Mouse (Mus musculus): ENCODE measurements around the gene Ebf1. TPM values are rescaled to one million over a fixed set of nuclear protein-coding genes. Genes with fewer than 3 reads are reported as not detected.

Gene Ebf1
- total and polyA plus RNA-seq, 3 experiments, result 0.04 TPM; not detected in 2

DNA sequence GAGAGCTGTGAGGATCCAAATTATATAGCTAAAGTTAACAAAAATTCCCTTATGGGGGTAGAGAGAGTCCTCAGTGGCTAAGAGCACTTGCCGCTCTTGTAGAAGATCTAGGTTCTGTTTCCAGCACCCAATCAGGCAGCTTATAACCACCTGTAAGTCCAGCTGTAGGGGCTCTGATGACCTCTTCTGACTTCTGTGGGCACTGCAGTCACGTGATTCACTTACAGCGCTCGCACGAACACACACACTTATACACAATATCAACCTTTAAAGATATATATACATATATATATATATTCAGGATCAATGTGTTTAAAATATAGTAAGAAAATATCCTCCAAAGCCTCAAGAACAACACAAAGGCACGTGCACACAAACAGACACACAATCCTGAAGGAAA, 24.1 kb upstream of the Ebf1 start:
- Histone ChIP-seq H3K4me3 (ENCODE audit: control insufficient read depth in 1 of 2, insufficient read depth in 1 of 2, low read depth in 2 of 2, low read length in 2 of 2) (no peak overlapping the region), H3K36me3 (ENCODE audit: control insufficient read depth in 1 of 2, insufficient read depth in 2 of 2, low read length in 2 of 2) (no peaks in the 10 kb centered on the region), H3K4me1 (ENCODE audit: control insufficient read depth in 1 of 2, insufficient read depth in 2 of 2, low read length in 2 of 2) (no peaks in the 10 kb centered on the region), H3K9ac (ENCODE audit: control insufficient read depth, low read depth, low read length, poor library complexity, severe bottlenecking) (no peak overlapping the region), H3K27ac (ENCODE audit: control insufficient read depth, low read depth, low read length) (no peak overlapping the region), H3K9me3 (replicated peaks; ENCODE audit: insufficient read depth, low read length) (no peaks in the 10 kb centered on the region), H3K79me2 (ENCODE audit: control insufficient read depth, insufficient read depth, low read length, poor library complexity) (no peaks in the 10 kb centered on the region), H3K27me3 (ENCODE audit: control insufficient read depth in 1 of 2, insufficient read depth in 2 of 2, low read length in 2 of 2) (peaks cover 7 to 8% of the 10 kb centered on the region in 2 experiments)
- peak in 2 of 3 experiments; percentile 43 to 48; a peak in 4 of 6 replicates for TF ChIP-seq CTCF (IDR thresholded peaks at IDR 0.05 in 2 of 3, conservative IDR thresholded peaks at IDR 0.05 in 1 of 3; ENCODE audit: control insufficient read depth in 1 of 3, insufficient read depth in 1 of 3, low read depth in 2 of 3, low read length in 3 of 3, poor library complexity in 1 of 3, severe bottlenecking in 1 of 3)
- no peak for TF ChIP-seq ZMIZ1 (IDR thresholded peaks at IDR 0.05; ENCODE audit: low read depth, low read length)
- peak; percentile 53; the same call in 1 of the 2 replicates for TF ChIP-seq MAX (IDR thresholded peaks at IDR 0.05; ENCODE audit: low read length)
- TF ChIP-seq RAD21 (IDR thresholded peaks at IDR 0.05; ENCODE audit: low read depth, low read length), result peak; percentile 53
- TF ChIP-seq NRF1 (IDR thresholded peaks at IDR 0.05; ENCODE audit: insufficient read depth, low read depth, low read length, poor library complexity, severe bottlenecking), result no peak
- peak; percentile 79; the same call in 1 of the 2 replicates for TF ChIP-seq BHLHE40 (IDR thresholded peaks at IDR 0.05; ENCODE audit: borderline replicate concordance, low read depth, low read length)
- TF ChIP-seq USF2 (IDR thresholded peaks at IDR 0.05; ENCODE audit: borderline replicate concordance in 1 of 2, insufficient read depth in 1 of 2, low read depth in 1 of 2, low read length in 2 of 2), result peak; percentile 22 to 70; a peak in 2 of 4 replicates
- peak; percentile 91 for TF ChIP-seq USF1 (IDR thresholded peaks at IDR 0.05; ENCODE audit: low read depth, low read length)
- TF ChIP-seq POLR2AphosphoS2 (IDR thresholded peaks at IDR 0.05; ENCODE audit: low read length), result no peak
- no peak for TF ChIP-seq SIN3A (IDR thresholded peaks at IDR 0.05; ENCODE audit: low read length)
- peak; percentile 47 for TF ChIP-seq SMC3 (IDR thresholded peaks at IDR 0.05; ENCODE audit: low read depth, low read length)
- DNase-seq (ENCODE audit: low read depth, low spot score), result peak; percentile 59

DNA sequence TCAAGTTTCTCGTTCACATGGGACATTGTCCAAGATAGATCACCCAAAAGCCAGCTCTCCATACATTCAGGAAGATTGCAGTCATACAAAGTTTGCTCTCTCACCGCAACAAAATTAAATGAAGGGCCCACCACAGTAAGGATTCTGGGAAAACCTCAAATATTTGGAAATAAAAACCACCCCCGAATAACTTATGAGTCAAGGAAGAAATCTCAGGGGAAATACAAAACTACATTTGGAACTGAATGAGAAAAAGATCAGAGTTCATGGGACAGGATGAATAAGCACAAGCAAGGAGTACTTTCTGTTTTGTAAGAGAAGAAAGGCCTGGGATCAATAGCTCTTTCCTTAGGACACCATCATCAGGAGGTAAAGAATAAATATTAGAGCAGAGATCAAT, 22.3 kb upstream of the Ebf1 start:
- no peak for DNase-seq (ENCODE audit: low read depth, low spot score)
- H3K4me1 ChIP-seq (ENCODE audit: control insufficient read depth in 1 of 2, insufficient read depth in 2 of 2, low read length in 2 of 2), result no peaks in the 10 kb centered on the region
- no peak overlapping the region for H3K27ac ChIP-seq (ENCODE audit: control insufficient read depth, low read depth, low read length)
- no peaks in the 10 kb centered on the region for H3K9me3 ChIP-seq (replicated peaks; ENCODE audit: insufficient read depth, low read length)
- no peak overlapping the region for H3K9ac ChIP-seq (ENCODE audit: control insufficient read depth, low read depth, low read length, poor library complexity, severe bottlenecking)
- no peaks in the 10 kb centered on the region for H3K79me2 ChIP-seq (ENCODE audit: control insufficient read depth, insufficient read depth, low read length, poor library complexity)
- H3K4me3 ChIP-seq (ENCODE audit: control insufficient read depth in 1 of 2, insufficient read depth in 1 of 2, low read depth in 2 of 2, low read length in 2 of 2), result no peak overlapping the region
- peaks cover 5 to 10% of the 10 kb centered on the region in 2 experiments for H3K27me3 ChIP-seq (ENCODE audit: control insufficient read depth in 1 of 2, insufficient read depth in 2 of 2, low read length in 2 of 2)
- H3K36me3 ChIP-seq (ENCODE audit: control insufficient read depth in 1 of 2, insufficient read depth in 2 of 2, low read length in 2 of 2), result no peaks in the 10 kb centered on the region
- no peak for TF ChIP-seq MYC (IDR thresholded peaks at IDR 0.05; ENCODE audit: low read depth, low read length)
- TF ChIP-seq POLR2AphosphoS2 (IDR thresholded peaks at IDR 0.05; ENCODE audit: low read length), result no peak
- TF ChIP-seq POLR2AphosphoS5 (IDR thresholded peaks at IDR 0.05; ENCODE audit: borderline replicate concordance, low read depth, low read length), result no peak
- TF ChIP-seq MAZ (IDR thresholded peaks at IDR 0.05; ENCODE audit: low read depth, low read length), result no peak
- no peak for TF ChIP-seq EP300 (IDR thresholded peaks at IDR 0.05; ENCODE audit: low read depth in 1 of 2, low read length in 2 of 2)
- TF ChIP-seq BHLHE40 (IDR thresholded peaks at IDR 0.05; ENCODE audit: borderline replicate concordance, low read depth, low read length), result no peak
- no peak for TF ChIP-seq MYB (IDR thresholded peaks at IDR 0.05; ENCODE audit: low read depth, low read length)

All from MEL (cell line).